Mouse (Mus musculus): ENCODE data around the gene Ccdc77. TPM values are rescaled to one million over a fixed set of nuclear protein-coding genes. Genes with fewer than 3 reads are reported as not detected.
A peak's percentile ranks its signal among the peaks of the same experiment; 100 is the strongest.

The Ccdc77 gene
- 1 to 10 TPM; 3.9 to 5.0 TPM for total RNA-seq (2021)
- long read RNA-seq, experiment 1, partial matches to known transcripts = 0 of 4 reads
- long read RNA-seq, experiment 1, other reads (novel, unspliced or antisense) = 3 of 4 reads
- long read RNA-seq, experiment 2, partial matches to known transcripts = 0 of 3 reads
- long read RNA-seq, experiment 2, other reads (novel, unspliced or antisense) = 2 of 3 reads

DNA sequence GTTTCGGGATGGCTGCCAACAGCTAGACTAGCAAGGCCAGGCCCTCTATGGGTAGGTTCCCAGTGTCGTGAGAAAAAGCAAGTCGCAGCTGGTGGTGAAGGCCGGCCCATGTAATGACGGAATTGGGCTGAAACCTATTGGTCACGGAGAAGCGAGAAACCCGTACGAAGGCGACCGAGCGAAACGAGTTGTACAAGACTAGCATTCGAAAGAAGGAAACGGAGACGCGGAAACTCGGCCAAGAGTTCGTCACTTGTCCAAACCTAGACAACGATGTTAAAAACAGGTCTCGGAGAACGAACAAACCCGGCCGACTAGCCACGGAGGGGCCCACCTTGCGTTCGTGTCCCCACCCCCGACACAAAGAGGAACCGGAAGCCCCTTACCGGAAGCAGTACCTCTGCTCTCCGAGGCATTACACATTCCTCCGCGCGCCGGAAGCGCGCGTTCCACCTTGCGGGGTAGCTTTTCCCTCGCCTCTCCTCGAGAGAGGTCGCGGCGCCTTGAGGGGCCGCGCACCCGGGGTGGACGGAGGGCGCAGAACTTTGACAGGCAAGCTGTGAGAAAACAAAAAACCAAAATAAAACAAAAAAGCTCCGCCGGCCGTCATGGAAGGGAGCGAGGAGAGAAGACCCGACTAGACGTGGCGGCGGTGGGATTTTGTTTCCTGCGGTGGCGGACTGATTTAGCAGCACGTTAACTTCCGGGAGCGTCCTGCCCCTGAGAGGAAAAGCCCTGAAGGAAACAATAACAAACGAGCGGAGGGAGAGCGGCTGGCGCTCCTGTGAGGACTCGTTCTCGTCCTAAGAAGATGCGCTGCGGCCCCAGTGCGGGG is at the start of gene Ccdc77, which contains the start of gene Kdm5a:
Gene Ccdc77, minus strand, starts transcription at position 687 of the 835 bp plus-strand sequence.
Gene Kdm5a, plus strand, starts transcription at position 437 of the 835 bp plus-strand sequence.
- DNase-seq = peak; percentile 96

DNA sequence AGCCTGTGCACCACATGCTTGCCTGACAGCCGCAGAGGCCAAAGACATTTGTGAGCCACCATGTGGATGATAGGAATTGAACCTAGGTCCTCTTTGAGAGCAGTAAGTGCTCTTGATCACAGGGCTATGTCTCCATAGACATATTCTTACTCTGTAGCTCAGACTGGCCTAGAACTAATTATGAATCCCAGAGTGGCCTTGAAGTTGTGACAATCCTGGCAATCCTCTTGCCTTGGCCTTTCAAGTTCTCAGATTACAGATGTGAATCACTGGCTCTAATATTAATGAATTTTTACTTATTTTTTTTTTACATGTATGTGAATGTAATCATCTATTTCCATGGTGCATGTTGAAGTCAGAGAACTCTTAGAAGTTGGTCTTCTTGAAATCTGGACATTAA is 39.8 kb upstream of the Ccdc77 start:
- no peak for DNase-seq

DNA sequence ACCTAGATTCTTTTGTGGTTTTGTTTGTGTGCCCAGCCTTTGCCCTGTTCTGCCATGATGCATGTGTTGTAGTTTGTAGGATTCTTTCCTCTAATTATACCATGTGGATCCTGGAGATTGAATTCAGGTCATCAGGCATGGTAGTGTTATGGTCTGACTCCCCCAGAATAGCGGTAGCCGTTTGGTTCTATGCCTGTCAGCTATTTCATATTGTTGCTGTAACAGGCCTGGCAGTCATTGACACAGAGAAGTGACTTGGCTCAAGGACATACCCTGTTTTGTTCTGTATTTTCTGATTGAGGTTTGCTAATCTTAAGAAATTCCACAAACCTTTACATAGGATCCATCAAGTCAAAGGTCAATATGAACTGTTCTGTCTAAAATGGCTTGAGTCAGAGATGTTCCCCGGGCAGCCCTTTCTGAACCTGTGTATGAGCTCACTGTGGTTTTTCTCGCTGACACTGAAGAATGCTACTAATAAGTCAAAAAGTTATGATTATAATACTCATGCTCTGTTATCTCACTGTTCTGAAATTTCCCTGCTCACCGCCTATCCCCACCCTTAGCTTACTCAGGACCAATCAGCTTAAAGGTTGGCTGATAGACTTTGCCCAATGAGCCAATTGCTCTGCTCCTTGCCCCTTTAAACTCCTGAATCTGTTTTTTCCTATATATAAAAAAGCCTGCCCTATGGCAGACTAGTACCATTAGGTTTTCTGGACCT is 31.6 kb upstream of the Ccdc77 start:
- DNase-seq = no peak

DNA sequence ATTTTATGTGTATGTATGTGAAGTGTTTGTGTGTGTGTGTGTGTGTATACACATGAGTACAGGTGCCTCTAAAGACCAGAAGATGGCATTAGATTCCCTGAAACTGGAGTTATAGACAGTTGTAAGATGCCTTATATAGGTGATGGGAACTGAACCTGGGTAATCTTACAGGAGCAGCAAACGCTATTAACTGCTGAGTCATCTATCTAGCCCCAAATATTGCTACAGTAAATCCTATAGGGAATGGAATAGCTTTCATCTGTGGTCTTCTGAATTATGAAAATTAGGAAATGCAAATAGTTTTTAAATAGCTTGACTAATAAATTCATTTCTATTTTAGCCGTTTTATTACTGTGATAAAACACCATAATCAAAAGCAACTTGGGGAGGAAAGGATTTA is 28.6 kb upstream of the Ccdc77 start:
- DNase-seq = no peak

DNA sequence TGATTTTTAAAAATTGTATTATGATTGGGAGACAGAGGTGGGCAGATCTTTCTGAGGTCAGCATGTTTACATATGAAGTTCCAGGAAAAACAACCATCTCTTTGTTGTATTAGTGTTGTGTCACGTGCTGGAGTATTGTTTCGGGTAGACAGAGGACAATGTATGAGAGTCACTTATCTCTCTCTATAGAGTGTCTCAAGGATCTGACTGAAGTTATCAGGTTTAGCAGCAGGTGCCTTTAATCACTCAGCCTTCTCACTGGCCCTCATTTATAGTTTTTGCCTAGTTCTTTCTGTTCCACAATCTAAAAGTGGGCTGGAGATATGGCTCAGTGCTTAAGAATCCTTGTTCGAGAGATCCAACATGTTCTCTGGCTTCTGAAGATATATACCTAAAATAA is 25.9 kb upstream of the Ccdc77 start:
- DNase-seq = no peak

DNA sequence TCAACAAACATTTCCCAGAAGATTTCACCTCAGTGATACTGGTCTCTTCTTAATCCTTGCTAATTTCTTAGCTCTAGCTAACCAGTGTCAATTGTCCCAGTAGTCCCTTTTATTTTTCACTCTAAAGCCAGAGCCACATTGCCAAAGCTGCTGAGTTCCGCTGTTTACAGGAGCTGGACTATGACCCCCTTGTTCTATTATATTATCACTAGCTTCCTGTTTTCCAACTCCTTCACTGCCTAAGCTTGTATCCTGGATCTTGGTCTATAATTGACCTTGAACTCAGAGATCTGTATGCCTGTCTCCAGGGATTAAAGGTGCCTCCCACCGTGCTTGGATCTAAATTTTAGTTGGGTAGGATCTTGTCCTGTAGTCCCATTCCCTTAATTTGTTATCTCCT is 12.6 kb upstream of the Ccdc77 start:
- DNase-seq = no peak

DNA sequence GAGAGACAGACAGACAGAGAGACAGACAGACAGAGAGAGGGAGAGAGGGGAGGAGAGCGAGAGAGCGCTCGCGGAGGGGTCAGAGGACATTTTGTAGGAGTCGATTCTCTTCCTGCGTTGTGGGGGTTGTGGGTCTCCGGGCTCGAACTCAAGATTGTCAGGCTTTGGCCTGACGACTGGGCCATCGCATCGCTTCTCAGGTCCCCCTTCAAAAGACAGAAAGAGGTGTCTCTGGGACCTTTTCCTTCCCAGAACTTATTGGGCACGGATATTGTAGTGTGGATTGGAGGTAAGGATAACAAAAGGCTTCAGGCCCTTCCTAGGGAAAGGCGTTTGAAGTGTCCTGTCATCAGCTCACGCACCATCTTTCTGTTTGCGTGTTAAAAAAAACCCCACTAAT is 877 bp upstream of the Ccdc77 start:
- DNase-seq = peak in 1 of 2 experiments; percentile 11

DNA sequence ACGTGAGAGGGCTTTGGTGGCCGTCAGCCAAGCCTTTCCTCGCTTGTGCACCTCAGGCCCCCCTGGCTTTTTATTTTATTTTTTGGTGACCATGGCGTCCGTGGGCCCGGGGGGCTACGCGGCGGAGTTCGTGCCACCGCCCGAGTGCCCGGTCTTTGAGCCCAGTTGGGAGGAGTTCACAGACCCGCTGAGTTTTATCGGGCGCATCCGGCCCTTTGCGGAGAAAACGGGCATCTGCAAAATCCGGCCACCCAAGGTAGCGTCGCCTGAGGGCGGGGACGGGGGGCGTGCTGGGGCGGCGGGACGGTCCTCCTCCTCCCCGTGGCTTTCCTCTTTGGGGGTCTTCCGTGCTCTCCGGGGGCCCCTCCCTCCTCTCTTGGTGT is 340 bp upstream of the Ccdc77 start:
- no peak for DNase-seq

DNA sequence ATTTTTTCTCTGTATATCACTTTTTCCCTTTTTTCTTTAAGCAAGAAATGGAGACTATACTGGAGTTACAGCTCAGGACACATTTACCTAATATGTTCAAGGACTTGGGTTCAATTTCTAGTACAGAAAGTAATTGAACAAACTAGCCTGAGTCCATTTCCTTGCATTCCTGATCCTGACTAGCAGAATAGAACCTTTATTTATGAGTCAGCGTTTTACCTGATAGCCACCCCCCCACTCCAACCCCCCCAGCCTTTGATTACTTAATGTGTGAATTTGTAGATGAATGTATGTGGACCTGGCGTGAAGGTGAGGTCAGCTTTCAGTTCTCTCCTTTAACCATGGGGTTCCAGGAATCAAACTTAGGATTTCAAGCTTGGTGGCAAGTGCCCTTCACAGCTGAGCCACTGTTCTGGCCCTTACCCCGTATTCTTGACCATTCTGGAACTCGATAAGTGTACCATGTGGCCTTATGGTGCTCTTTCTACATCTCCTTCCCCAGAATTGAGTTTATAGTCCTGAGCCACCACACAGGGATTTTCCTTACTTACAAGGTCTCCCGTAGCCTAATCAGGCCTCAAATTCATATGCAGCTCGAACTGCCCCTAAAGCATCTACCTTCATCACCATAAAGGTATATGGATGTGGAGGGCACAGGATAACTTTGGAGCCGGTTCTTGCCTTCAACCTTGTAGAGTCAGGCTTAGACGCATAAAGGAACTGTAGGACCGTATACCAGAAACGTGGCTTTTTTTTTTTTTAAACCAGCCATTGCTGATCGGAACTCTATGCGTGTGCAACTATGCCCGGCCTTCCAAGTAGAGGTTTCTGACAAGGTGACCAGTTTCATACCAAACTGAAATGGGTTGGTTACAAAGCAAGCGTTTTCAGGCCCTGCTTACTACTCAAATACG is 1.1 kb downstream of the Ccdc77 start:
- DNase-seq = no peak

DNA sequence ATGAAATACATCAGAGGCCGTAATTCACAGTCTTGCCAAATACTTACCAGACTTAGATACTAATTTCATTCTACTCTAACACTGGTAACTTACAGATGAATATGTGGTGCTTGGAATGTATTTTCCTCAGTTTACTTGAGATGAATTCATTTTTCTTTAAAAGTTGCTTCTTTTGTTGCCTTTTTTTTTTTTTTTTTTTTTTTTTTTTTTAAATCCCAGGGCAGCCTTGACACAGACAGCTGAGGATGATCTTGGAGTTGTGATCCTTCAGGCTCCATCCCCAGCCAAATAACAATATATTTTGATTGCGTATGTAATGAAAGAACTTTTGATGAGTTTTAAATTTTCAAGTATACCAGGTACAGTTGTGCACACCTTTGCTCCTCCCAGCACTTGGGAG is 2.0 kb downstream of the Ccdc77 start:
- no peak for DNase-seq

DNA sequence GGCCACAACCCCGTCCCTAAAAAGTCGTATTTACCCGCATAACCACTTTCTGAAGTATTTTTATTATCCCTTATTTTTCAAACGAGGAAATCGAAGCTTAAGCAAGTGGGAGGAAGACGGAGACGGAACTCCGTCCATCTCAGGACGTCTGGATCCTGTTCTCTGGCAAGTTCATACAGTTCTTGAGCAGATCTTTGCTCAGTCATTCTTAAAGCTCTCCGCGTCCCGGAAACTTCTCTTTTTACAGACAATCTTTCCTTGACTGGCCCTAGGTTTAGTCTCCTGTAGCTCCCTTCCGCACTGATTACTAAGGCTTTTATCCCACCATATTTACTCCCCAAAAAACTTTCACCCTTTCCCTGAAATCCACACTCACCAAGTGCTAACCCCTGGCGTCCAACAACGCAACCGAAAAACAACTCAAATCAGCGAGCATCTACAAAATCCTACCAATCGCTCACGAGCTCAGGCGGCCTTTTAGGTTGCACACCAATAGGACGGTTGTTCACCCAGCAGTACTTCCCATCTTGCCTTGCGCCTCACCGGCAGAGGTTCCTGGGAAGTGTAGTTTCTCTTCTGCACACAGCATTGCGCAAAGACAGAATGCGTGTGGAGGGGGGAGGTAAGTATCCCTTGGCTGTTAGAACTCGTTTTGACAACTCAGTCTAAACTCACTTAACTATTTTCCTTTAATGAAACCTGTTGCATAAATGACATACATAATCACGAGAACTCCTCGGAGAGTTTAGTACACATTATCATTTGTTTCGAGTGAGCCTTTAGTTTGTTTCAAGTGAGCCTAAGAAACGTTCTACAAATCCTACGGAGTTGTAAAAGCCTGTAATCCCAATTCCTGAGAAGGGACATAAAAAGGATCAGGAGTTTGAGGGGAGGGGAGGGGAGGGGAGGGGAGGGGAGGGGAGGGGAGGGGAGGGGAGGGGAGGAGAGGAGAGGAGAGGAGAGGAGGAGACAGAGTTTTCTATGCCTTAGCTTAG is 6.9 kb downstream of the Ccdc77 start:
- peak; percentile 89 to 93 for DNase-seq

DNA sequence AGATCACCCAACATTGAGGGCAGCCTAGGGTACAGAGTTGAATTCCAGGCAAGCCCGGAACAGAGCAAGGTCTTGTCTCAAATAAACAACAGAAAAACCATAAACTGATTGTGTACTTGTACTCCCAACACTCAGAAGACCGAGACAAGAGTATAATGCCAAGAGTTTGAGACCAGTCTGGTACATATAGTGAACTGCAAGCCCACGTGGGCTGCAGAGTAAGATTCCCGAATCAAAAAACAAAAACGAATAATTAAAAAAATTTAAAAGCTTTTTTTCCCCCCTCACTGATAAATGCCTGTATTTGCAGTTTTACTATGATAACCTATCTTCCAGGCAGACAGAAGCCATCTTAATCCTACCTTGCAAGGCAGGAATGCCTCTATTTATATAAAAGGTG is 7.7 kb downstream of the Ccdc77 start:
- no peak for DNase-seq

DNA sequence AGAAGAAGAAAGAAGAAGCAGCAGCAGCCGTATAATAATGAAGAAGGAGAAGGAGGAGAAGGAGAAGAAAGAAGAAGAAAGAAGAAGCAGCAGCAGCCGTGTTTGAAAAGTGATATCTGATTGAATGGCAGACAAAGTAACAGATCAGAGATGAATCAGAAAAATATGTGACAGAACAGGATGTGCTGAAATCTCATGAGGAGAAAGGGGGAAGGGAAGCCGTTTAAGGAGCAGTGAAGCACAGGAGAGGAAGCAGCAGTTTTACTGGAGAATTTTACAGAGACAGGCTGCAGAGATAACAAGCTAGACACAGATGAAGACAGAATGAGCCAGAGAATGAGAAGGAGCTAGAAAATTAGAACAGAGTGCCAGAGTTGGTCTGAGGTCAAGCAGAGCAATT is 15.2 kb downstream of the Ccdc77 start:
- DNase-seq = no peak

DNA sequence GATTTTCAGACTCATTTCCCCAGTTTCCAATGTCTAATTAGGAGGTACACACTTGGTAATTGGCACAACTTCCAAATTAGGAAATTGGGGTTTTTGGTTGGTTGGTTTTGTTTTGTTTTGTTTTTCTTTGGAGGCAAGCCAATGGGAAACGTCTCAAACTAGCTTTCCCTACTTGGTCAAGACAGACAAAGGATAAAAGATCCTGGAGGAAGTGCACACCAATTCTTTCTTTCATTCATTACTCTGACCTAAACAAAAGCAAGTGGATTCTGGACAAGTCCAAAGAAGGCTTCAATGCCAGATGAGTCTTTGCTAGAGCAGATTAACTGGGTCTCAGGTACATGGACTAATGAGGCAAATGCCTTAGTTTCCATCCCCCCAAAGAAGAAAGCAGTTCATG is 20.2 kb downstream of the Ccdc77 start:
- DNase-seq = no peak

DNA sequence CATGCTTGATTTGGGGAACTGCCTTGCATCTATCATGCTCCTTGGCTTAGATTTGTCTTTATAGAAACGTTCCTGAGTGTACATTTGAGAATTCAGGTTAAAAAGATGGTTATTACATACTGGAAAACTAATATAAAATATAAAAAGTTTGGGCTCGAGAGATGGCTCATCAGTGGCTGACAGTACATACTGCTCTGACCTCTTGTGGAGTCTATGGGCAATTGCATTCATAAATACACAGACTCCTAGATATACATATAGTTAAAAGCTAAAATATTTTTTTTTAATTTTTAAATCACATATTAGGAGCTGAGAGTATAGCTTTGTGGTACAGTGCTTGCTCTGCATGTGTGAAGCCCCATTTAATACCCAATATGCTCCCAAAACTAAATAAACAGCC is 31.8 kb downstream of the Ccdc77 start:
- no peak for DNase-seq

DNA sequence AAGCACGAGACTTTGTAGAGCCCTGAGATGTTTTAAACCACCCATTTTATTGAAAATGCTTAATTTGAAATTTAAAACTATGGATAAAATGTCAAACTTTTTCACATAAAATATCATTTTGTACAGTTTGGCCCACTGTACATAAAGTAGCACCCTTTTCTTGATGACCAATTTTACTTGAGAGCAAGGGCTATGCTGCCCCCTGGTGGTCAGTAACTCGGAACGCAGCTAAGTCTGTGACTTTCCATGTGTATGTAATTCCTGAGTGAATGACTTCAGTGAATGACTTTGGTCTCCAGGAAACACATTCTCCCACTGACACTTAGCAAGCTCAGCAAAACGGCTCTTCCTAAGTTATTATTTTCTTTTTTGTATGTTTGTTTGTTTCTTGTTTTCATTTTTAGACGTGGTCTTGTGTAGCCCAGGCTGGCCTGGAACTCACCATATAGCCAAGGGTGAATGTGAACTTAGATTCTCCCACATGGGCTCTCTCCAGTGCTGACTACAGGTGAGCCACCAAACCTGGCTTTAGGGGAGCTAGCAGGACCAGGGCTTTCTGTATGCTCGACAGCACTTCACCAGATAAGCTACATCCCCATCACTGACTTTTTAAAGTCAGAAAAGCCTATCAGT is 39.8 kb downstream of the Ccdc77 start:
- peak; percentile 59 to 77 for DNase-seq

DNA sequence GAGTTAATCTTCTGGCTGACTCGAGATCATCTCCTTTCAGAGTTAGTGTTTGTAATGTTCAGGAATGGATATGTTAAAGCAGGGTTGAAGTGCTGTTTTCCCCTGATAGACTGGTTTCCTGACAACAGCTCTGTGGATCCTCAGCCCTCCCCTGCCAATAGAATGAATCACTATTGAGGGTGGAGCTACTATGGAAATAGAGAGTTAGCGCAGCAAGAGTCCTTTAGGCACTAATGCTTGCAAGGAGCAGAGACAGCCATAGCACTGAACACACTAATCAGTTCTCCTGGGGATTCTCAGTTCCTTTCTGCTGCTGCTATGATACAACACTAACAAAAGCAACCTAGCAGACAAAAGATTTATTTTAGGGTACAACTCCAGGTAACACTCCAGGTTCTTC is 43.8 kb downstream of the Ccdc77 start:
- no peak for DNase-seq

DNA sequence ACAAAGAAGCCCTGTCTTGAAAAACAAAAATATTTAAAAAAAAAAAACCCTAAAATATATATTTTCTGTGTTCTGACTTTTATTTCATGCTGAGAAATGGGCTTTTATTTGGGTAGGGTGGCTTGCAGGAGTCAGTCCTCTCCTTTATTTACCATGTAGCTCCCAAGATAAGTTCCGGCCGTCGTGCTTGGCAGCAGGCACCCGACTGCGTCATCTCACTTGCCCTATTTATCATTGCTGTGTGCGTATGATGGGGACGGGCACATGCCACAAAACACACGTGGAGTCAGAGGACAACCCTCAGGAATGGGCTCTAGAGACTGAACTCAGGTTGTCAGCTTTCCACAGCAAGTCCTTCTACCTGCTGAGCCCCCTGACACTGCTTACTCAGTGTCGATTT is 45.0 kb downstream of the Ccdc77 start:
- no peak for DNase-seq

DNA sequence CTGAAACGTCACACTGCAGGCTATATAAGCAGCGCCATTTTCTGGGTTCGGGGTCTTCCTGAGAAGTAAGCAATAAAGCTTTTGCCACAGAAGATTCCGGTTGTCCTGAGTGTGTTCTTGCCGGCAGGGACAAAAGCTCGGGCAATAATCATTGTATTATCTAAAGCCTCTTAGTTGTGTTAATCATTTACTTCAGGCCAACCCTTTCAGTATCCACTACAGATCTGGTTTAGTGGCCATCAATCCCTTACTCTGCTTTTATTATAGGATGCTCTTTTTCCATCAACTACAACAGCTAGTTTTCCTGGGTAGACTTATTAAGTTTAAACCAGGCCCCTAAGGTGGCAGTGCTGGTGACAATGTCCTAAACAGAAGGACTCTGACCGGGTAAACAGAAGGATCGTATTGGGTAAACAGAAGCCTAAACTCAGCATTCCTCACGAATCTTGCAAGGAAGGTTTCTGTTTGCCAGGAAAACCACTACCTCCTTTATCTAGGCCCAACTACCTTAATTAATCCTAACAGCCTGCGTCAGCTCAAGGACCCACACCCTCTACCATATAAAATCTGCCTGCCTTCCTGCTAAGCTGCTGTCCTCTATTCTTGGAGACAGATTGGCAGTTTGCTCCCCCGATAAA is 45.8 kb downstream of the Ccdc77 start:
- DNase-seq = no peak

DNA sequence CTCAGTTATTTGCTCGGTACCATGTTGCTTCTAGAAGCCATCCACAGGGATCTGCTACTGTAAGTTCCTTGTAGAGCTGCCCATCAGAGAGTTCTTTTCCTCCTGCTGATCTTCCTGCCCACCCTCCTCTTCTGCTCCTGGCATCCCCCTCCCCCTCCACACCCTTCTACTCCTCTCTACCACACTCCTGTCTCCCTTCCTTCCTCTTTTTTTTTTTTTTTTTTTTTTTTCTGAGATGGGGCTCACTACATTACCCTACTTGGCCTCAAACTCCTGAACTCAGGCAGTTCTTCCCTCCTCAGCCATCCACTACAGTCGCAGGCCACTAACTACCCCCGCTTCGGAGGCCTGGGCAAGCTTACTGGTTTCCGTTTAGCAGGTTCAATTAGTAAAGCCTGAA is 51.7 kb downstream of the Ccdc77 start:
- no peak for DNase-seq

Data from heart, adult 18-20 months (tissue).